Mouse (Mus musculus) kidney, adult 2 months (tissue): ENCODE results near the gene Krtap4-1.
"Not testable (repeated sequence)": the region's sequence is repeated elsewhere in the genome, so short reads cannot be mapped to it uniquely, and the experiment has no call there.

ENCODE experiments used
- CTCF ChIP-seq: fragments of 200-500 bp; conservative IDR thresholded peaks from 2 replicates; pipeline ENCODE4 v1.5.1; 2011; ENCODE audit warnings: low read depth, mild to moderate bottlenecking, control low read depth, low read length, moderate library complexity, mixed read lengths; ENCODE audit not compliant: insufficient read depth, insufficient read length
- POLR2A ChIP-seq: fragments of 200-500 bp; IDR thresholded peaks from one replicate; pipeline ENCODE4 v1.6.1; 2011; ENCODE audit warnings: low read depth, low read length, control low read depth

GRCm38 (mm10) chr11:99597742-99598141 is 30.3 kb downstream of the Krtap4-1 start, which contains the start of gene Krtap9-3:
- not testable (repeated sequence) for TF ChIP-seq POLR2A, CTCF
